Mouse (Mus musculus) granulocyte monocyte progenitor cell, adult 5-6 weeks (primary cell): ENCODE measurements around the gene Ick. TPM values are rescaled to one million over a fixed set of nuclear protein-coding genes. Genes with fewer than 3 reads are reported as not detected.
"Not testable (repeated sequence)": the region's sequence is repeated elsewhere in the genome, so short reads cannot be mapped to it uniquely, and the experiment has no call there.

Source experiments
- ATAC-seq: replicated peaks from 2 replicates; pipeline ENCODE4 v1.8.0; 2016; ENCODE audit warnings: mild to moderate bottlenecking, moderate TSS enrichment, inconsistent platforms; ENCODE audit not compliant: poor library complexity, severe bottlenecking
- total RNA-seq, 2 experiments: library from RNA; stranded (forward) in 1 of 2; stranded (reverse) in 1 of 2; fragments of 200-712, 200-1000 nt in 1 of 2; fragments of >200 nt in 1 of 2; fragmentation: Nextera tagmentation in 1 of 2; gene quantifications; 2 replicates each; pipeline ENCODE4 v1.2.3; 2014 to 2017

Ick gene
- total RNA-seq, 2 experiments from 2014 or later, result 13.1 to 15.4 TPM

DNA sequence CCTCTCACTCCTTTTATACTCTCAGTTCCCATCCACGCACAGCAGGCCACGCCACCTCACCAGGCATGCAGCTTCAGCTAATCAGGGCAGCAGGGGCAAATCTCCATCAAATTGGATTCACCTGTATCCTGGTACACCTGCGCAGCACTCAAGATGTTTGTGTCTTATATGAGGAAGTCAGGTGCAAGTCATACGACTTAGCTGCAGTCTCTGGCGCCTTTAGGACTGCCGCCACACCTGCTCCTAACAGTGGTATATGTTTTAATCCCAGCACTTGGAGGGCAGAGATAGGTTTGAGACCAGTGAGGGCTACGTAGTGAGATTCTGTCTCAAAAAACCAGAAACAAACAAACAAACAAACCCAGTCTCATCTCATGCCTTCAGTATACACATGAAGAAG is 73.5 kb downstream of the Ick start, which contains the start of gene Gsta4:
Gene Gsta4, plus strand, starts transcription at position 301 of the 400 bp plus-strand sequence.
- not testable (repeated sequence) for ATAC-seq

DNA sequence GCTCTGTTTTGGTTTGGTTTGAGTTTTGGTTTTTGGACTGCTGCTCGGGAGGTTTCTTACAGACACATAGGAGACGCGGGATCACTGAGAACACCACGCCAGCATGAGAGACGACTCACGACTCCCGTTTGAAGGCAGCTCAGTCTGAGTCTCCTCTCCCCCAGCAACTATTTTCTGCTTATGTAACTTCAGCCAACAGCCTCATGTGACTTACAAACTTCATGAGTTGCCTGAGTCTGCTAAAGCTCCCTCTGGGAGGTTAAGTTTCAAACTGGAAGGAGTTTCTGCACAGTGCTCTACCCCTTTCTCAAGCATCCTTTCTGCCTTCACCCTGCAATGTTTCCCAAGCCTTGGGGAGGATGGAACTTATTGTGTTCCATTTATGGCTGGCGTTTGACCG is 76.7 kb downstream of the Ick start:
- no peak for ATAC-seq

DNA sequence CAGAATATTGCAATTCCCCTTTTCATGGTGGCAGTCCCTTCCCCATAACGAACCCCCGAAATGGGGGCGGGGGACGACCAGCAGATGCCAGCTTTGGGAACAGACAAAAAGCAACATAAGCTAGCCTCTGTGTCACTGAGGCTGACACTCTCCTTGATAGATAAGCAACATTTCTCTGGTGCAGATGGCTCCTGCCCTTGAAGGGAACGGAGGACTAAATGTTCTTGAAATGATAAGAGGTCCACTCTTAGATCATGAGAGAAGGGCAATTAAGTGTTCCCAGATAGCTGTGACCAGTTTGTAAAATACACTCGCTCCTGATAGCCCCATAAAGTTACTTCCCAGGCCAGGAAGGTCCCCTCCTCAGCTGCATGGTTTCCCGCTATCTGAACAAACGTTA is 79.9 kb downstream of the Ick start:
- ATAC-seq, result no peak

GRCm38 (mm10) chr9:78190651-78191634 is 82.0 kb downstream of the Ick start:
- ATAC-seq, result no peak

DNA sequence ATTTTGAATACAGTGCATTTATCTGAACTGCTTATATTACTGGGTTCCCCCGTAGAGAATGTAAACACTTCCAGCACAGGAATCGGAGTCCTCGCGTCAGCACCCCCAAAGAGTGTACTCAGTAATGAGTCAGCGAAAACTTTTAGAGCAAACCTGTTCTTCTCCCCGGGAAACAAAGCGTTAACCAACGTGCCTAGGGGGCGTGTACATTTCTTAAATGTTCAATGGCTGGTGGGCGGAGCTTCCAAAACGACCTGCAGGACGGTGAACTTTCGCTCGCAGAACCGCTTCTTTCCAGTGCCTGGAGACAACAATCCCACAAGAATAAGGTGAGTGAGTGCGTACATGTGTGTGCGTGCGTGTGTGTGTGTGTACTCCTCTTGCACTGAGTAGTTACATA is 82.7 kb downstream of the Ick start:
- peak; percentile 82 for ATAC-seq

GRCm38 (mm10) chr9:78193902-78194597 is 85.1 kb downstream of the Ick start:
- peak; percentile 84 for ATAC-seq

GRCm38 (mm10) chr9:78195034-78195433 is 86.0 kb downstream of the Ick start:
- ATAC-seq, result no peak

- no peak for ATAC-seq
Observed at GRCm38 (mm10) chr9:78197801-78198200, 88.8 kb downstream of the Ick start.

DNA sequence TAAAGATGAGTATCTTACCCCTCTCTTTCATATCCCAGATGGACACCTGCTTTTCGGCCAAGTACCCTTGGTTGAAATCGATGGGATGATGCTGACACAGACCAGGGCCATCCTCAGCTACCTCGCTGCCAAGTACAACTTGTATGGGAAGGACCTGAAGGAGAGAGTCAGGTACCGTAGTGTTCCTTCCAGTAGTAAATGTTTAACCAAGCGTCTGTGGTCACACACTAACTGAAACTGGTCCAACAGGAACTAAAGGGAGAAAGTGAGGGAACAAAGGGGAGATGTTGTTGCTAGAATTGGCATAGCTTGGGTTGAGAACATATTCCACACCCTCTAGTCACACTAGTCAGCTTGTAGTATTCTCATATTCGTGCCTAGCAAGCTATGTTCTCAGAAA is 95.2 kb downstream of the Ick start:
- no peak for ATAC-seq

- no peak for ATAC-seq
Observed at GRCm38 (mm10) chr9:78208956-78209355, 100.0 kb downstream of the Ick start.

- no peak for ATAC-seq
Observed at GRCm38 (mm10) chr9:78210079-78210478, 101.1 kb downstream of the Ick start.

GRCm38 (mm10) chr9:78210821-78211220 is 101.8 kb downstream of the Ick start:
- ATAC-seq, result no peak

GRCm38 (mm10) chr9:78211521-78211920 is 102.5 kb downstream of the Ick start:
- ATAC-seq, result no peak

- no peak for ATAC-seq
Observed at GRCm38 (mm10) chr9:78212341-78213049, 103.5 kb downstream of the Ick start.

DNA sequence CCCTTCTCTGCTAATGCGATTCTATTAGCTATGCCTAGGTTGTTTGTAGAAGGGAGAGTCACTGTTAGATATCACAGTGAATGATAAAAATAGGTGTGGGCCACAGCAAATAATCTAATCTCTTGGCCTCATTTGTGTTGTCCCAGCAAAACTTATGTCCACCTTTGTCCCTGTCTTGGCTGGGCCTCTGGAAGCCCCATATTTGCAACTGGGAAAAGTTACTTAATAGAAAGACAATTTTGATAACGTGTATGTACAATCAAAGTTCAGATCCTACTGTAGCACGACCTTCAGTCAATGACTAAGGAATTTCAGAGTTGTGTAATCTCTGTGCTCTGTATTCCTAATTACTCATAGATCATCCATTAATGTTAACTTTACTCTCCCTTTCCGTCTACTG is 108.1 kb downstream of the Ick start:
- no peak for ATAC-seq

Other genes with a start within 250 kb of the Ick start
- 79.8 and 80.9 TPM in 2 replicates for gene Elovl5, start 191.8 kb upstream of the Ick start, total RNA-seq (2014; fragmentation: Nextera tagmentation)
- gene Elovl5, start 191.8 kb upstream of the Ick start, total RNA-seq (2017), result 123 and 128 TPM in 2 replicates
- gene Gcm1, start 57.3 kb upstream of the Ick start, total RNA-seq (2014; fragmentation: Nextera tagmentation), result not detected in 2 replicates
- not detected in 2 replicates for gene Gcm1, start 57.3 kb upstream of the Ick start, total RNA-seq (2017)
- 50.6 and 67.0 TPM in 2 replicates for gene Fbxo9, start 127 bp upstream of the Ick start, total RNA-seq (2014; fragmentation: Nextera tagmentation)
- gene Fbxo9, start 127 bp upstream of the Ick start, total RNA-seq (2017), result 42.1 and 54.5 TPM in 2 replicates
- 1.9 and 3.4 TPM in 2 replicates for gene Gsta4, start 73.6 kb downstream of the Ick start, total RNA-seq (2014; fragmentation: Nextera tagmentation)
- gene Gsta4, start 73.6 kb downstream of the Ick start, total RNA-seq (2017), result 2.0 and 2.8 TPM in 2 replicates
- not detected in 2 replicates for gene Gsta1, start 121.5 kb downstream of the Ick start, total RNA-seq (2014; fragmentation: Nextera tagmentation)
- not detected in 2 replicates for gene Gsta1, start 121.5 kb downstream of the Ick start, total RNA-seq (2017)
- gene Gm3776, start 147.9 kb downstream of the Ick start, total RNA-seq (2014; fragmentation: Nextera tagmentation), result not detected in 2 replicates
- not detected in 2 replicates for gene Gm3776, start 147.9 kb downstream of the Ick start, total RNA-seq (2017)
- gene Gm10639, start 180.7 kb downstream of the Ick start, total RNA-seq (2014; fragmentation: Nextera tagmentation), result not detected in 2 replicates
- gene Gm10639, start 180.7 kb downstream of the Ick start, total RNA-seq (2017), result not detected in 2 replicates
- not detected in 2 replicates for gene Omt2a, start 205.6 kb downstream of the Ick start, total RNA-seq (2014; fragmentation: Nextera tagmentation)
- gene Omt2a, start 205.6 kb downstream of the Ick start, total RNA-seq (2017), result not detected in 2 replicates
- gene Omt2b, start 218.4 kb downstream of the Ick start, total RNA-seq (2014; fragmentation: Nextera tagmentation), result not detected in 2 replicates
- gene Omt2b, start 218.4 kb downstream of the Ick start, total RNA-seq (2017), result not detected in 2 replicates
- gene Gsta2, start 246.6 kb downstream of the Ick start, total RNA-seq (2014; fragmentation: Nextera tagmentation), result not detected in 2 replicates
- gene Gsta2, start 246.6 kb downstream of the Ick start, total RNA-seq (2017), result not detected in 2 replicates